Mouse (Mus musculus) brain, embryonic 14.5 days (tissue): Measurements from ENCODE around the gene Cisd2. TPM values are rescaled to one million over a fixed set of nuclear protein-coding genes. Genes with fewer than 3 reads are reported as not detected.
A peak's percentile ranks its signal among the peaks of the same experiment; 100 is the strongest.

Experiments used
- DNase-seq: peaks from one replicate; pipeline ENCODE4 v3.0.0-alpha.2; 2011; ENCODE audit warnings: low read depth
- CTCF ChIP-seq: fragments of 200-500 bp; IDR thresholded peaks from 2 replicates; pipeline ENCODE4 v1.5.1; 2012; ENCODE audit warnings: inconsistent platforms, mild to moderate bottlenecking, moderate library complexity, borderline replicate concordance; ENCODE audit not compliant: insufficient read depth, insufficient read length; ENCODE audit errors: extremely low read depth
- POLR2A ChIP-seq: fragments of 200-500 bp; IDR thresholded peaks from 2 replicates; pipeline ENCODE4 v1.6.1; 2012; ENCODE audit warnings: mild to moderate bottlenecking, inconsistent platforms, borderline replicate concordance; ENCODE audit not compliant: poor library complexity, insufficient read depth, insufficient read length, severe bottlenecking; ENCODE audit errors: extremely low read depth
- polyA plus RNA-seq: library from polyadenylated mRNA; depleted of rRNA; stranded (reverse); fragments of >200 nt; gene quantifications from 2 replicates; pipeline ENCODE4 v1.2.3, GENCODE M21; 2012; rRNA removed

Gene Cisd2
- polyA plus RNA-seq: 48.5 and 48.9 TPM in 2 replicates

DNA sequence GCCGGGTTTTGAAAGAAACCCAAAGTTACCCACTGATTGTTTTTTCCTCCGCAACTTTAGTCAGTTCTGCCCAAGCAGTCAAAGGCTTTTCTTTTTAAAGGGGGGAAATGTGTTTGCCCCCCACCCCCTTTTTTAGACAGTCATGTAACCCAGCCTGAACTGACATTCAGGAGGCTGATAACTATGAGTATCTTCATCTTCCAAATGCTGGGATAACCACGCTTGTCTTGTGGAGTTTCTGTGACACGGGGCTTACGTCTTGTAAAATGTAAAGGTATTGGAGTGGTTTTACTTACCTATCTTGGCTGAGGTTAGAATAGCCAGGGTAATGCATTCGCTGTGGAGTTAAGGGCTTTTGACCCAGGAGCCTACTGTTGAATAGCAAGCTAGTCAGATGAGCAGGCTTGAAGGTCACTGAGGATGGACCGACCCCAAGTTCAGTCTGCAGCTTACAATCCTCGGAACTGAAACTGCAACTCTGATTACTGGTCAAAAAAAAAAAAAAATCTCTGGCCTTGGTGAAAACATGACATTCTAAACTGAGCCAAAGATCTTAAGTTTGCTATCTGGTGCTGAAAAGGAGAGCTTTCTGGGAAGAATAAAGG lies at the start of gene Cisd2:
Gene Cisd2, minus strand, starts transcription at position 318 of the 605 bp plus-strand sequence.
- TF ChIP-seq POLR2A (no peak), CTCF (no peak)

DNA sequence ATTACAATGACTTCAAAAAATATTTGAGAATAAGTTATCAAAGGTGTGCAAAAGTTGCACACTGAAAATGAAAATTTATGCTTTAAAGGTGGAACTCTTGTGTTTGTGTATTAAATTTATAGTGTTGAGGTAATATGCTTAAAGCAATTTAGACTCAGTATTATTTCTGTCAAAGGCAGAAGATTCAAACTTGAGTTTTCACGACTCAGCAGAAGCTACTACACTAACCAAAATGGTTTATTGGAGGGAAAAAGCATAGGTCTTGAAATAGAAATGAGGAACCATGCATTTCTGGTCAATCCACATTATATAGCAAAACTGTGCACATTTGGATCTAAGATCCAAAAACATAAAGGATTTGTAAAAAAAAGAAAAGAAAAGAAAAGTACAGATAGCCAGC lies 47.1 kb upstream of the Cisd2 start:
- TF ChIP-seq POLR2A (no peak), CTCF (no peak)
- no peak for DNase-seq

More for the DNA sequence above, at the start of gene Cisd2:
- DNase-seq: no peak

DNA sequence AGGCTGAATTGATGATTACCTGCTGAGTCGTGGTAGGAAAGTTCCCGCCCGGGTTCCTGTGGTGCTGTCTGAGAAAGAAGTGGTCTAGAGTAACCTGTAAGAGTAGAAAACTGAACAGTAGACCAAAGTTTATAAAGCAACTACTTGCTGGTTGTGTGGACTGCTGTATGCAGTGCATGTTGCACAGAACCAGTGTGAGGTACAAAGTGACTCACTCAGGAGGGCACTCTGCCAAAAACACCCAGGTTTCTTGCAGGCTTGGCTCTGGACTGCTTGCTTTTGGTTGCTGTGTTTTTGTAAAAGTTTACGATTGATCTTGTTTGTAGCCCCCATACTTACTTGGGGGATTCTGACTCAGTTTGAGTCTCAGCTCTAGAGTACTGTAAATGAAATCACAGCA lies 46.2 kb upstream of the Cisd2 start:
- peak; percentile 71 for DNase-seq
- TF ChIP-seq CTCF (no peak), POLR2A (no peak)

DNA sequence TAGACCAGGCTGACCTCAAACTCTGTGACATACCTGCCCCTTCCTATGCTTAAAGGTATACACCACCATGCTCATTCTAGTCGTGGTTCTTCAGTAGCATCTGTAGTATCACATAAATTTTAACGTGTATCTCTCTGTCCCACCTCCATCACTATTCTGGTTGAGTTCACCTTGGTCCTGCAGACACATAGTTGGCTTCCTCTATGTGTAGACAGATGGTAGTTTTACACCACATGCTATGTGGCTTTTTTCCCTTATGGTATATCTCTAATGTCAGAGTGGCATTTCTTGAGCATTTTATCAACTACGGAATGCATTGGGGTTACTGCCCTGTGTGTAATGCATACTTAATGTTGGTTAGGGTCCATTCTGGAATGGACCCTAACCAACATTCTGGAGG lies 45.4 kb upstream of the Cisd2 start:
- peak; percentile 11 for DNase-seq

DNA sequence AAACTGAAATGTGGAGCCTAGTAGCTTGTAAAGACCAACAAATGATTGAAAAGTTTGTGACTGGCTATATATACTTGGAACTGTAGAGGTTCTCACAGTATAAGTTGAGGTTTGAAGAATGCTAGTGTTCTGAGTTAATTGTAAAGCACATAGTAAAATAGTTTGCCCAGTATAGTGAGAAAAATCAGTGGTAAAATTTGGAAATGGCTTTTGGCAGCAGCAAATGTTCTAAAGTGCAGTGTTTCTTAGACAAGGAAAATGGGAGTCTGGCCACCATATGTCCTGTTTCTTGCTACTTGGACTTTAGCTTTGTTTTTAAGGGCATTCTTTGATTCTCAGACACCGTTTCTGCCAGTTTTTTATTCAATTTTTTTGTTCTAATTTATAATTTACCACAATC lies 44.7 kb upstream of the Cisd2 start:
- TF ChIP-seq POLR2A: no peak
- DNase-seq: no peak

More for the DNA sequence above, 45.4 kb upstream of the Cisd2 start:
- no peak for TF ChIP-seq CTCF
- TF ChIP-seq POLR2A: no peak

DNA sequence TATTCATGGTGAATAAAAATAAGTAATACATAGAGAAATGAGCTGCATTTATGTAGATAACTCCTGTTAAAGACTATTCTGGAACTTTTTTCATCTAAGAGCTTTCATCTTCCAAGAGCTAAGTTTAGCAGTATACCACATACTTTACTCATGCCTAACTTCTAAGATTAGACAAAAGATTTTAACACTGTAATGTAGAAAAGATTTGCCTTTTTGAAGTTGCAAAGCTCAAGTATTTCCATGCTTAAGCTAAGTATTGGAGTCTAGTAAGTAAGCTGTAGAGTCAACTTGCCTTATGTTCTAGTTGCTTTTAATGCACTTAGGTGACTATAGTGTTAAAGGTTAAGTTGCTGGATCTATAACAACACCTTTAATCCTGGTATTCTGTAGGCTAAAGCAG lies 35.3 kb upstream of the Cisd2 start:
- TF ChIP-seq POLR2A (no peak), CTCF (no peak)
- no peak for DNase-seq

DNA sequence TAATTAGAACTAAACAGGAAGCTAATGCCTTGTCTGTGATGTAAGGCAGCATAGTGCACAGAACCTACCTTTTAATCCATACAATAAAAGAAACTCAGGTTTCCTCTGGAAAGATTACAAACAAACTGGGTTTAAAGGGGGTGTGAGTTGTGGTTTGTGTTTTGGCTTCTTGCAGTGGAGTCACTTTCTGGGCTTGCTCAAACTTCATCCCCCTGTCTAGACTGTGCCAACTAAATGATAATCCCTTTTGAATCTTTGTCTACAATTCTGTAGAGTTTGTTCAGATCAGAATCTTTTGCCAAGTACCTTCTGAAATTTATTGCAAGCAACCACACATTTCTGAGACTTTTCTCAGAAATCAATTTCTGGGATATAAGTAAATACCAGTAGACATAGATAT lies 21.2 kb upstream of the Cisd2 start:
- TF ChIP-seq CTCF (no peak), POLR2A (no peak)
- no peak for DNase-seq

DNA sequence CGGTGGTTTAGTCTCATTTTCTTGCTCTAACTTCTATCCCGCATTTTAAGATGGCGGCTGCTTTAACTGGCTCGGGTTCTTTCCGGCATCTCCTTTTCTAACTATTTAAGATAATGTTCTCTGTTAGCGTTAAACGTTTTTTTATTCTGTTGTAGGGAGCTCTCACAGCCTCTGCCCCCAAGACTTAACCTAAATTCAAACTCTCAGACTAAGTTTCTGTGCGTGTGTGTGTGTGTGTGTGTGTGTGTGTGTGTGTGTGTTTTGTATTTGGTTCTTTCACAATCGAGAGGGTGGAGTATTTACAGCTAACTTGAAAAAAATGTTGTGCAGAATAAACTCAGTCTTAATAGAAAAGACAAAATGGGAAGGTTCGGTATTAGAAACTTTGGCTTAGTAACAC lies 16.9 kb upstream of the Cisd2 start:
- TF ChIP-seq CTCF (no peak), POLR2A (no peak)

DNA sequence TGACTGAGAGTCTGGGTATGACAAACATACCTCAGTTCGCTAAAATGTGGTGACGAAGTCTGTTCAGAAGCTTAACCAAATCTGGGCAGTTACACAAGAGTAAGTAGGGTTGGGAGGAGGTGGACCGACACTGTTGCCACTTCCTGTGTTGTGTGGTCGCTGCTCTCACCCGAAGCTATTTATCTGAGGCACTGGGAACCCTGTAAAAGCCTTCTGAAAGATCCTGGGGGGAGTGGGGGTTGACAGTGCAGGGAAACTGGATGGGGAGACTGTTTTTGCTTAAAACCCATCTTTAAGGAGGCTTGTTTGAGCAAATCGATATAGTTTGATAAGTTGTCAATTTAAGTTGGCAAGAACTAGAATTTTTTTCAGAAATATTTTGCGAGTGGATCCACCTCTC lies 16.5 kb upstream of the Cisd2 start:
- no peak for TF ChIP-seq POLR2A
- DNase-seq: peak; percentile 43

More for the DNA sequence above, 16.9 kb upstream of the Cisd2 start:
- no peak for DNase-seq

DNA sequence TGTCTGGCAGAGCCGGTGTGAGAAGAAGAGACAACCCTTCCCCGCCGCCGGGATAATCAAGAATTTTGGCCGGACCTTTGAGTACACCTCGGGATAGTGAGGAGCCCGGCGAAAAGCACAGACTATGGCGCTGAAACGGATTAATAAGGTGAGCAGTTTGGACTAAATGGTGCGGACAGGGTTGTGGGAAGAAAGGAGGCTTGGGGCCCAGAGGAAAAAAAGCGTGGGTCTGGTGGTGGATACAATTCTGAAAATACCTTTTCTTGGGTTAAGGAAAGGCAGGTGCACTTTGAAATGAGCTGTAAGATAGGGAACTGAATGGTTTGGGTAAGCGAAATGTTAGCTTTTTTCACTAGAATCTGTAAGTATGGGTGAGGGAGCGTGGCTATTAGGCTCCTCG lies 15.9 kb upstream of the Cisd2 start:
- peak; percentile 2 for DNase-seq
- TF ChIP-seq CTCF (no peak), POLR2A (no peak)

DNA sequence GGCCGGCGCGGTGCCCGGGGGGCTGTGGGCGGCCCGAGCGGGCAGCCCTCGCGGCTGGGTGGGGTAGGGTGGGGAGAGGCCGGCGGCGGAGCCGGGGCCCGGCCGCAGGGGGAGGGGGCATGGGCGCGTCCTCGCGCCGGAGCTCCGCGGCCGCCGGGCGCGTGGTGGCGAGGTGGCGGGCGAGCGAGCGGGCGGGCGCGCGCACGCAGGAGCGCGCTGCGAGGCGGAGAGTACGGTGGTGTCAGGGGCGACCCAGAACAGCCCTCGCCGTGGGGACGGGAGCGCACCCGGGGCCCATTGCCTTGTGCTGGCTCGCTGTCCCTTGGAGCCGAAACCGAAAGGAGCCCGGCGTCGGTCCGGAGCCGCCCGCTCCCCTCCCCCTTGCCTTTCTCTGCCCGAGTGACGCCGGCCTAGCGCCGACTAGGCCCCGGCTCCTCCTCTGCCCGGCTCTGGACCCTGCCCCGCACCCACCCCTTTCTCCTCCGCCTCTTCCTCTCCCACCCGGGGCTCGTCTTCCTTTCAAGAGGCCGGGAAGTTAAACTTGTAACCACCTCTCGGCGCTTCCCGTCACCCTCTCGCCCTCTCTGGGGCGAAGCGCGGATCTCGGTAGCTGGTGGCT lies 15.3 kb upstream of the Cisd2 start:
- DNase-seq: peak; percentile 89
- TF ChIP-seq POLR2A (peak; percentile 63; the same call in 1 of the 2 replicates), CTCF (no peak)

DNA sequence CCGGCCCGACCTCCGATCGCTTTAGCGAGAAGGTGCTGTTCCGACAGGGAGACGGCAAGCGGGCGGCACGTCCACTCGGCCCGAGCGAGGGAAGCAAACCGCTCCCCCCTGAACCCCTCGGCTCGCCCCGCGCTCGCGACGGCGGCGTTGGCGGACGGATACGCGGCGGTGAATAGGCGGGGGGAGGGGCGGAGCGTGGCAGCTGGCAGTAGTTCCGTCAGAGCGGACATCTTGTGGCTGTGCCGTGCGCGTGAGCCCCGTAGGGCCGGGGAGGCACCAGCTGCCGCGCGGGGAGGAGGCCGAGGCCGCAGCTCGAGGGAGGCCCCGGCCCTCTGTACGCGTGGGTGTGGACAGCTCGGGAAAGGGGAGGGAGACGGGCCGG lies 14.8 kb upstream of the Cisd2 start:
- DNase-seq: peak; percentile 97
- TF ChIP-seq CTCF: no peak
- TF ChIP-seq POLR2A: peak; percentile 83; the same call in 1 of the 2 replicates

DNA sequence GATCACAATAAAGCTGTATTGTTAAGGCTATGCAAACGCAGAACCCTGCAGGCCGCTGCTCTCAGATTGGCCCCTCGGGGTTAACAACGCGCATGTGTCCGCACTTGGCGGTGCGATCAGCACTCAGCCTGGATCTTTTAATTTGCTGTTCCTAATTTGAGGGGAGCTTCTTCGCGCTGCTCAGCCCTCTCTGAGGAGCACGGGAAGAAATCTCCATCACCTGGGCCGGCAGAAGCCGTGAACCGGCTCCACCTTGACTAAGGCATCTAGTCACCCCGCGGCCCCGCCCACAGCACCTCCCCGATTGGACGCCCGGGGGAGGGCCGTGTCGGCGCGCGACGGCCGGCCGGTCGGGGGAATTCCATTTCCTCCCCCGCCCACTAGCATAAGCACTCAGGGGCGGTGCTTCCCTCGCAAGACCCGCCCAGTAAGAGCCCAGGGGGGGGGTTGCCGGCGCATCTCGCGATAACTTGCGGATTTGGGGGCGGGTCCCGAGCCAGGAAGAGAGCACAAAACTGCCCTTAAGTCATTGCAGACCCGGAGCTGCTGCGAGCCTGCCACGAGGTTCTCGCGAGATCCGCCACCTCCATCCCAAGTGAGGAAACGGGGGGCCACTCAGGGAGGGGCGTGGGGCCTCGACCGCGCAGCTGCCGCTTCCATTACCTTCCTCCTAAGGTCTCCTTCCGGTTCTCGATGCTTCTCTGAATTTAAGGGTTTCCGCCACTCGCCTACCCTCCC lies 14.2 kb upstream of the Cisd2 start, which contains the start of gene Ube2d3:
Gene Ube2d3, plus strand, starts transcription at position 392 of the 738 bp plus-strand sequence.
- DNase-seq: peak; percentile 100
- TF ChIP-seq CTCF: no peak
- peak; percentile 75 for TF ChIP-seq POLR2A
